Mouse (Mus musculus) layer of hippocampus, adult 8-10 months (tissue): ENCODE data around the gene Smtn. TPM values are rescaled to one million over a fixed set of nuclear protein-coding genes. Genes with fewer than 3 reads are reported as not detected.

ENCODE experiments used
- total RNA-seq, 4 experiments: library from RNA; stranded (reverse); gene quantifications; 2 replicates each; pipeline ENCODE4 v1.2.4; 2022

Gene Smtn
- total RNA-seq, 4 experiments from 2014 or later = 6.4 to 12.1 (median 8.3) TPM

Other genes with a start within 250 kb of the Smtn start
- 10 to 100 TPM; 38.2 to 53.1 (median 46.4) TPM for gene Pik3ip1, start 210.2 kb downstream of the Smtn start, total RNA-seq
- gene Limk2, start 131.4 kb downstream of the Smtn start, total RNA-seq = 100 to 1,000 TPM in 3 of 4 experiments, 10 to 100 TPM in 1; 91.2 to 111 (median 105) TPM
- 10 to 100 TPM; 26.4 to 31.9 (median 30.0) TPM for gene Rnf185, start 88.2 kb downstream of the Smtn start, total RNA-seq
- 1 to 10 TPM in 3 of 4 experiments, under 1 TPM in 1; 0.99 to 1.7 (median 1.5) TPM for gene Pla2g3, start 52.3 kb downstream of the Smtn start, total RNA-seq
- 10 to 100 TPM; 67.5 to 75.8 (median 73.6) TPM for gene Inpp5j, start 35.8 kb downstream of the Smtn start, total RNA-seq
- gene Selenom, start 25.9 kb downstream of the Smtn start, total RNA-seq = 100 to 1,000 TPM; 161 to 198 (median 177) TPM
- 10 to 100 TPM; 36.6 to 49.3 (median 44.3) TPM for gene Morc2a, start 108.6 kb upstream of the Smtn start, total RNA-seq